Mouse (Mus musculus): Measurements from ENCODE around the gene Cdpf1. TPM values are rescaled to one million over a fixed set of nuclear protein-coding genes. Genes with fewer than 3 reads are reported as not detected.

Gene Cdpf1
- polyA plus RNA-seq, 1 experiment: 10.8 TPM

GRCm38 (mm10) chr15:85771306-85772121 lies 40.0 kb downstream of the Cdpf1 start:
- TF ChIP-seq CTCF (IDR thresholded peaks at IDR 0.05; ENCODE audit: control insufficient read depth, insufficient read depth, low read length) (no peak), POLR2A (IDR thresholded peaks at IDR 0.05; ENCODE audit: borderline replicate concordance, control insufficient read depth, low read depth, low read length) (no peak)
- Histone ChIP-seq H3K4me3 (replicated peaks; ENCODE audit: control insufficient read depth, low read depth, low read length) (no peak overlapping the region), H3K27ac (ENCODE audit: control insufficient read depth, insufficient read depth, low read depth, low read length, poor library complexity) (no peak overlapping the region), H3K4me1 (ENCODE audit: control insufficient read depth, insufficient read depth, low read length) (no peaks in the 10 kb centered on the region)
- 73% methylated on average over 17 of the region's 17 CpGs for WGBS

GRCm38 (mm10) chr15:85768991-85769390 lies 42.5 kb downstream of the Cdpf1 start:
- no peak for TF ChIP-seq POLR2A (IDR thresholded peaks at IDR 0.05; ENCODE audit: borderline replicate concordance, control insufficient read depth, low read depth, low read length)
- no peak for TF ChIP-seq CTCF (IDR thresholded peaks at IDR 0.05; ENCODE audit: control insufficient read depth, insufficient read depth, low read length)
- 82% methylated on average over 8 of the region's 8 CpGs for WGBS
- Histone ChIP-seq H3K4me3 (replicated peaks; ENCODE audit: control insufficient read depth, low read depth, low read length) (no peak overlapping the region), H3K4me1 (ENCODE audit: control insufficient read depth, insufficient read depth, low read length) (no peaks in the 10 kb centered on the region; the same call in 1 of the 2 replicates), H3K27ac (ENCODE audit: control insufficient read depth, insufficient read depth, low read depth, low read length, poor library complexity) (no peak overlapping the region)

GRCm38 (mm10) chr15:85766677-85767076 lies 44.8 kb downstream of the Cdpf1 start:
- H3K4me1 ChIP-seq (ENCODE audit: control insufficient read depth, insufficient read depth, low read length): no peaks in the 10 kb centered on the region; the same call in 1 of the 2 replicates
- WGBS: 81% methylated on average over 5 of the region's 5 CpGs
- TF ChIP-seq CTCF (IDR thresholded peaks at IDR 0.05; ENCODE audit: control insufficient read depth, insufficient read depth, low read length) (no peak), POLR2A (IDR thresholded peaks at IDR 0.05; ENCODE audit: borderline replicate concordance, control insufficient read depth, low read depth, low read length) (no peak)
- no peak overlapping the region for H3K27ac ChIP-seq (ENCODE audit: control insufficient read depth, insufficient read depth, low read depth, low read length, poor library complexity)
- H3K4me3 ChIP-seq (replicated peaks; ENCODE audit: control insufficient read depth, low read depth, low read length): no peak overlapping the region

GRCm38 (mm10) chr15:85765022-85765421 lies 46.5 kb downstream of the Cdpf1 start:
- Histone ChIP-seq H3K4me1 (ENCODE audit: control insufficient read depth, insufficient read depth, low read length) (no peaks in the 10 kb centered on the region; the same call in 1 of the 2 replicates), H3K4me3 (replicated peaks; ENCODE audit: control insufficient read depth, low read depth, low read length) (no peak overlapping the region), H3K27ac (ENCODE audit: control insufficient read depth, insufficient read depth, low read depth, low read length, poor library complexity) (no peak overlapping the region)
- TF ChIP-seq CTCF (IDR thresholded peaks at IDR 0.05; ENCODE audit: control insufficient read depth, insufficient read depth, low read length): no peak
- TF ChIP-seq POLR2A (IDR thresholded peaks at IDR 0.05; ENCODE audit: borderline replicate concordance, control insufficient read depth, low read depth, low read length): no peak
- WGBS: 61% methylated on average over 3 of the region's 3 CpGs

GRCm38 (mm10) chr15:85762761-85763160 lies 48.7 kb downstream of the Cdpf1 start:
- TF ChIP-seq CTCF (IDR thresholded peaks at IDR 0.05; ENCODE audit: control insufficient read depth, insufficient read depth, low read length) (no peak), POLR2A (IDR thresholded peaks at IDR 0.05; ENCODE audit: borderline replicate concordance, control insufficient read depth, low read depth, low read length) (no peak)
- WGBS: 68% methylated on average over 4 of the region's 4 CpGs
- Histone ChIP-seq H3K4me3 (replicated peaks; ENCODE audit: control insufficient read depth, low read depth, low read length) (no peak overlapping the region), H3K4me1 (ENCODE audit: control insufficient read depth, insufficient read depth, low read length) (no peaks in the 10 kb centered on the region; the same call in 1 of the 2 replicates), H3K27ac (ENCODE audit: control insufficient read depth, insufficient read depth, low read depth, low read length, poor library complexity) (no peak overlapping the region)

- no peak for TF ChIP-seq POLR2A (IDR thresholded peaks at IDR 0.05; ENCODE audit: borderline replicate concordance, control insufficient read depth, low read depth, low read length)
- TF ChIP-seq CTCF (IDR thresholded peaks at IDR 0.05; ENCODE audit: control insufficient read depth, insufficient read depth, low read length): no peak
- Histone ChIP-seq H3K4me3 (replicated peaks; ENCODE audit: control insufficient read depth, low read depth, low read length) (no peak overlapping the region), H3K27ac (ENCODE audit: control insufficient read depth, insufficient read depth, low read depth, low read length, poor library complexity) (no peak overlapping the region), H3K4me1 (ENCODE audit: control insufficient read depth, insufficient read depth, low read length) (no peaks in the 10 kb centered on the region)
- 87% methylated on average over 3 of the region's 3 CpGs for WGBS
Measured at GRCm38 (mm10) chr15:85757768-85758167, 53.7 kb downstream of the Cdpf1 start.

Other genes with a start within 250 kb of the Cdpf1 start
- gene Wnt7b, start 229.2 kb downstream of the Cdpf1 start, polyA plus RNA-seq (2011; ENCODE audit: insufficient read depth, insufficient read length, low replicate concordance, missing spikeins): not detected in 2 replicates
- 1.1 TPM in 1 of 2 replicates, not detected in the other for gene Ppara, start 76.7 kb downstream of the Cdpf1 start, polyA plus RNA-seq (2011; ENCODE audit: insufficient read depth, insufficient read length, low replicate concordance, missing spikeins)
- not detected in 2 replicates for gene Pkdrej, start 10.0 kb upstream of the Cdpf1 start, polyA plus RNA-seq (2011; ENCODE audit: insufficient read depth, insufficient read length, low replicate concordance, missing spikeins)
- gene Ttc38, start 20.6 kb upstream of the Cdpf1 start, polyA plus RNA-seq (2011; ENCODE audit: insufficient read depth, insufficient read length, low replicate concordance, missing spikeins): 2.4 and 2.9 TPM in 2 replicates
- 16.0 and 20.8 TPM in 2 replicates for gene Gtse1, start 48.0 kb upstream of the Cdpf1 start, polyA plus RNA-seq (2011; ENCODE audit: insufficient read depth, insufficient read length, low replicate concordance, missing spikeins)
- 15.3 and 40.4 TPM in 2 replicates for gene Trmu, start 67.6 kb upstream of the Cdpf1 start, polyA plus RNA-seq (2011; ENCODE audit: insufficient read depth, insufficient read length, low replicate concordance, missing spikeins)
- gene Celsr1, start 222.1 kb upstream of the Cdpf1 start, polyA plus RNA-seq (2011; ENCODE audit: insufficient read depth, insufficient read length, low replicate concordance, missing spikeins): 1.3 and 4.2 TPM in 2 replicates
- gene Gramd4, start 246.0 kb upstream of the Cdpf1 start, polyA plus RNA-seq (2011; ENCODE audit: insufficient read depth, insufficient read length, low replicate concordance, missing spikeins): 14.1 and 20.7 TPM in 2 replicates

Measured in bone marrow, adult 2 months (tissue).